Mouse (Mus musculus) ES-E14 (cell line): ENCODE results near the gene Csrp1.

Experiments
- HCFC1 ChIP-seq: IDR thresholded peaks from 2 replicates; pipeline ENCODE4 v1.6.1; 2012; ENCODE audit warnings: low read length, inconsistent platforms, borderline replicate concordance; ENCODE audit not compliant: insufficient read depth
- MAFK ChIP-seq: IDR thresholded peaks from 2 replicates; pipeline ENCODE4 v1.6.1; 2014; ENCODE audit warnings: mild to moderate bottlenecking, low read depth, low read length, inconsistent platforms; ENCODE audit not compliant: insufficient read depth
- ZC3H11A ChIP-seq: IDR thresholded peaks from 2 replicates; pipeline ENCODE4 v1.6.1; 2012; ENCODE audit warnings: low read depth, mild to moderate bottlenecking, inconsistent platforms, low read length, borderline replicate concordance
- ZNF384 ChIP-seq: IDR thresholded peaks from 2 replicates; pipeline ENCODE4 v1.6.1; 2012; ENCODE audit warnings: low read depth, low read length, inconsistent platforms

GRCm38 (mm10) chr1:135702722-135703121, 17.1 kb upstream of the Csrp1 start:
- TF ChIP-seq HCFC1 = no peak
- TF ChIP-seq ZC3H11A = no peak
- no peak for TF ChIP-seq MAFK
- TF ChIP-seq ZNF384 = no peak
